Mouse (Mus musculus): ENCODE measurements around the gene Hist1h4d. TPM values are rescaled to one million over a fixed set of nuclear protein-coding genes. Genes with fewer than 3 reads are reported as not detected.

Gene Hist1h4d
- total RNA-seq, 2 experiments from 2014 or later = 128 to 149 TPM

Small RNA genes within 50 kb of the gene (microRNA-seq; reads per million reads assigned to microRNA genes)
- 0 reads per million in 2 experiments for gene Gm44297
- gene Gm44359 = 0 reads per million in 2 experiments
- 0 reads per million in 2 experiments for gene Gm44394

Other genes with a start within 250 kb of the Hist1h4d start
- gene Zfp322a, start 212.4 kb upstream of the Hist1h4d start, total RNA-seq (2021) = 10 to 100 TPM; 34.9 to 39.8 TPM
- gene Abt1, start 157.7 kb upstream of the Hist1h4d start, total RNA-seq (2021) = 1 to 10 TPM; 7.0 TPM
- not detected for gene Btn1a1, start 115.7 kb upstream of the Hist1h4d start, total RNA-seq (2021)
- gene Btn2a2, start 92.7 kb upstream of the Hist1h4d start, total RNA-seq (2021) = 1 to 10 TPM in 1 of 2 experiments, under 1 TPM in 1; 0.58 to 1.0 TPM
- 100 to 1,000 TPM; 253 to 315 TPM for gene Hist1h4h, start 50.5 kb upstream of the Hist1h4d start, total RNA-seq (2021)
- gene Hist1h2af, start 47.7 kb upstream of the Hist1h4d start, total RNA-seq (2021) = 10 to 100 TPM; 23.4 to 33.5 TPM
- 10 to 100 TPM in 1 of 2 experiments, 1 to 10 TPM in 1; 3.7 to 12.5 TPM for gene Hist1h3g, start 46.2 kb upstream of the Hist1h4d start, total RNA-seq (2021)
- 1 to 10 TPM; 1.2 to 1.9 TPM for gene Hist1h2bh, start 38.2 kb upstream of the Hist1h4d start, total RNA-seq (2021)
- 10 to 100 TPM; 19.7 to 24.2 TPM for gene Hist1h3f, start 37.5 kb upstream of the Hist1h4d start, total RNA-seq (2021)
- gene Hist1h4f, start 29.9 kb upstream of the Hist1h4d start, total RNA-seq (2021) = 100 to 1,000 TPM; 122 to 142 TPM
- 1 to 10 TPM; 4.6 to 4.8 TPM for gene Hist1h1d, start 28.3 kb upstream of the Hist1h4d start, total RNA-seq (2021)
- 10 to 100 TPM; 60.0 to 69.0 TPM for gene Hist1h3e, start 19.2 kb upstream of the Hist1h4d start, total RNA-seq (2021)
- 10 to 100 TPM; 10.3 TPM for gene Hist1h2ae, start 10.4 kb upstream of the Hist1h4d start, total RNA-seq (2021)
- 10 to 100 TPM; 93.3 to 96.2 TPM for gene Hist1h2bg, start 10.2 kb upstream of the Hist1h4d start, total RNA-seq (2021)
- gene Hist1h2bf, start 7.4 kb upstream of the Hist1h4d start, total RNA-seq (2021) = 10 to 100 TPM; 32.6 to 42.1 TPM
- 1 to 10 TPM; 1.1 to 9.9 TPM for gene Hist1h2ad, start 7.2 kb upstream of the Hist1h4d start, total RNA-seq (2021)
- gene Hist1h3d, start 5.8 kb upstream of the Hist1h4d start, total RNA-seq (2021) = 10 to 100 TPM; 11.1 to 12.1 TPM
- 1 to 10 TPM; 6.8 to 8.7 TPM for gene Hist1h2be, start 39.5 kb downstream of the Hist1h4d start, total RNA-seq (2021)
- gene Hist1h1e, start 41.0 kb downstream of the Hist1h4d start, total RNA-seq (2021) = 10 to 100 TPM; 63.5 to 74.1 TPM
- gene Hist1h2ac, start 102.3 kb downstream of the Hist1h4d start, total RNA-seq (2021) = 1 to 10 TPM; 2.9 TPM
- 10 to 100 TPM; 37.1 to 42.7 TPM for gene Hist1h2bc, start 102.6 kb downstream of the Hist1h4d start, total RNA-seq (2021)
- not detected for gene Hist1h1t, start 114.2 kb downstream of the Hist1h4d start, total RNA-seq (2021)
- gene Hist1h4c, start 116.9 kb downstream of the Hist1h4d start, total RNA-seq (2021) = 100 to 1,000 TPM in 1 of 2 experiments, 10 to 100 TPM in 1; 94.6 to 106 TPM
- gene Hfe, start 129.3 kb downstream of the Hist1h4d start, total RNA-seq (2021) = 1 to 10 TPM; 3.4 to 5.4 TPM
- gene Hist1h1c, start 157.2 kb downstream of the Hist1h4d start, total RNA-seq (2021) = 10 to 100 TPM; 64.6 to 74.5 TPM
- 10 to 100 TPM; 11.9 to 12.2 TPM for gene Hist1h3c, start 164.0 kb downstream of the Hist1h4d start, total RNA-seq (2021)
- 10 to 100 TPM; 19.6 to 29.4 TPM for gene Hist1h2bb, start 165.1 kb downstream of the Hist1h4d start, total RNA-seq (2021)
- gene Hist1h2ab, start 169.5 kb downstream of the Hist1h4d start, total RNA-seq (2021) = 10 to 100 TPM; 27.5 to 46.6 TPM
- 10 to 100 TPM; 26.7 to 45.4 TPM for gene Hist1h3b, start 170.7 kb downstream of the Hist1h4d start, total RNA-seq (2021)
- gene Hist1h4b, start 175.4 kb downstream of the Hist1h4d start, total RNA-seq (2021) = 10 to 100 TPM; 57.3 to 79.4 TPM
- 10 to 100 TPM; 51.4 to 65.1 TPM for gene Hist1h4a, start 179.6 kb downstream of the Hist1h4d start, total RNA-seq (2021)
- 10 to 100 TPM; 29.8 to 47.4 TPM for gene Hist1h3a, start 180.8 kb downstream of the Hist1h4d start, total RNA-seq (2021)
- 10 to 100 TPM; 22.8 to 32.9 TPM for gene Hist1h1a, start 182.1 kb downstream of the Hist1h4d start, total RNA-seq (2021)
- gene Trim38, start 188.3 kb downstream of the Hist1h4d start, total RNA-seq (2021) = not detected
- under 1 TPM; 0.10 to 0.18 TPM for gene Slc17a2, start 225.4 kb downstream of the Hist1h4d start, total RNA-seq (2021)